Mouse (Mus musculus) ES-Bruce4 (cell line): ENCODE results near the gene Timeless. TPM values are rescaled to one million over a fixed set of nuclear protein-coding genes. Genes with fewer than 3 reads are reported as not detected.

Source experiments
- H3K27ac ChIP-seq: 2 replicates; pipeline ENCODE4 v1.5.1; 2012; ENCODE audit warnings: low read length, inconsistent platforms; ENCODE audit not compliant: insufficient read depth
- H3K27me3 ChIP-seq: 2 replicates; pipeline ENCODE4 v1.6.1; 2012; ENCODE audit warnings: mild to moderate bottlenecking, low read length, inconsistent platforms; ENCODE audit not compliant: control insufficient read depth, poor library complexity, insufficient read depth, severe bottlenecking
- H3K36me3 ChIP-seq: 2 replicates; pipeline ENCODE4 v1.6.1; 2012; ENCODE audit warnings: inconsistent platforms, mild to moderate bottlenecking, low read length, moderate library complexity; ENCODE audit not compliant: control insufficient read depth, poor library complexity, insufficient read depth, severe bottlenecking
- H3K4me1 ChIP-seq: one replicate; pipeline ENCODE4 v1.8.1; 2011; ENCODE audit warnings: low read length; ENCODE audit not compliant: control insufficient read depth, insufficient read depth
- H3K4me3 ChIP-seq: 2 replicates; pipeline ENCODE4 v1.5.1; 2011; ENCODE audit warnings: low read depth, mild to moderate bottlenecking, low read length
- H3K9ac ChIP-seq: 2 replicates; pipeline ENCODE4 v1.6.1; 2012; ENCODE audit warnings: low read depth, mild to moderate bottlenecking, inconsistent platforms; ENCODE audit not compliant: poor library complexity, severe bottlenecking
- H3K9me3 ChIP-seq: replicated peaks from 2 replicates; pipeline ENCODE4 v1.6.1; 2012; ENCODE audit warnings: mild to moderate bottlenecking, low read length, inconsistent platforms; ENCODE audit not compliant: control insufficient read depth, poor library complexity, insufficient read depth, severe bottlenecking
- CTCF ChIP-seq: IDR thresholded peaks from one replicate; pipeline ENCODE4 v1.8.1; 2011; ENCODE audit warnings: low read depth, low read length
- EP300 ChIP-seq: IDR thresholded peaks from 2 replicates; pipeline ENCODE4 v1.6.1; 2011; ENCODE audit warnings: low read depth, low read length; ENCODE audit not compliant: insufficient read depth
- POLR2A ChIP-seq: IDR thresholded peaks from one replicate; pipeline ENCODE4 v1.8.1; 2011; ENCODE audit warnings: low read length; ENCODE audit not compliant: insufficient read depth
- polyA plus RNA-seq: library from polyadenylated mRNA; stranded (reverse); fragments of >200 nt; gene quantifications from 2 replicates; pipeline ENCODE4 v1.2.4, GENCODE M21; 2011; ENCODE audit warnings: low read depth; ENCODE audit not compliant: missing spikeins, insufficient read depth, insufficient read length

Timeless gene
- polyA plus RNA-seq, 1 experiment: 64.1 TPM

GRCm38 (mm10) chr10:128232420-128232985 lies 638 bp downstream of the Timeless start:
- Histone ChIP-seq H3K9me3 (no peaks in the 10 kb centered on the region), H3K27ac (peak overlapping the region; percentile 91), H3K4me1 (no peaks in the 10 kb centered on the region), H3K36me3 (peaks cover 10% of the 10 kb centered on the region; the same call in 1 of the 2 replicates), H3K9ac (peak overlapping the region; percentile 98), H3K27me3 (no peaks in the 10 kb centered on the region), H3K4me3 (peak overlapping the region; percentile 97)
- peak; percentile 23 for TF ChIP-seq CTCF
- no peak for TF ChIP-seq EP300

GRCm38 (mm10) chr10:128236321-128236720 lies 4.5 kb downstream of the Timeless start:
- Histone ChIP-seq H3K9me3 (no peaks in the 10 kb centered on the region), H3K4me3 (no peak overlapping the region), H3K27ac (no peak overlapping the region), H3K36me3 (peaks cover 20% of the 10 kb centered on the region), H3K27me3 (no peaks in the 10 kb centered on the region), H3K4me1 (no peaks in the 10 kb centered on the region), H3K9ac (no peak overlapping the region)
- TF ChIP-seq CTCF (no peak), POLR2A (no peak)

DNA sequence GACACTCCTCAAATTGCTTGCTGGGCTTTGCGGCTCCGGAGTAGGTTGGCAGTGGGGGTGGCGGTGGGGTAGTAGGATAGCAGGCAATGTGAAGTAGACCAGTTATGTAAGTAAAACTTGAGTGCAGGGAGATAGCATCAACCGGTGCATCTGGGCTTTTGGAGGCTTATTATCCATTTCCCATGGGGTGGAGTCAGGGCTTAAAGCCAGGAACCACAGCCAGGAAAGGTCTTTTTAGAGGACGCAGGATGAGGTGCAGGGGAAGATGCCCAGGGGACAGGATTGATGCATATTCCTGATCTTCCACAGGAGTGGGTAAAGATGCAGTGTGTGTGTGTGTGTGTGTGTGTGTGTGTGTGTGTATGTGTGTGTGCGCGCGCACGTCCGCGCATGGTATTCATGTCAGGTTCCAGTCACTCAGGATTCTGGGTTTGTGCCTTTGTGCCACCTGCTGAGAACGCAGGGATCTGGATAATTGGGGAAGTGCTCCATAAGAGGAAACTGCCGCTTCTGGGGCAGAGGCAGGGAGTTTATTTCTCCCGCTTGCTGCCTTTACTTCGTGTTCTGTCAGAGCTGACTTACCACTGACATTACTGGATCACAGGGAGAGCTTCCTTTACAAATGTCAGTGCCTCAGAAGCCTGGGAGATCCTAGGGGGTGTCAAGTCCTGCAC lies 6.1 kb downstream of the Timeless start:
- H3K4me3 ChIP-seq: no peak overlapping the region
- no peaks in the 10 kb centered on the region for H3K4me1 ChIP-seq
- no peak overlapping the region for H3K9ac ChIP-seq
- TF ChIP-seq EP300 (no peak), CTCF (no peak), POLR2A (no peak)
- peaks cover 29% of the 10 kb centered on the region for H3K36me3 ChIP-seq
- H3K27ac ChIP-seq: no peak overlapping the region
- no peaks in the 10 kb centered on the region for H3K9me3 ChIP-seq
- H3K27me3 ChIP-seq: no peaks in the 10 kb centered on the region

DNA sequence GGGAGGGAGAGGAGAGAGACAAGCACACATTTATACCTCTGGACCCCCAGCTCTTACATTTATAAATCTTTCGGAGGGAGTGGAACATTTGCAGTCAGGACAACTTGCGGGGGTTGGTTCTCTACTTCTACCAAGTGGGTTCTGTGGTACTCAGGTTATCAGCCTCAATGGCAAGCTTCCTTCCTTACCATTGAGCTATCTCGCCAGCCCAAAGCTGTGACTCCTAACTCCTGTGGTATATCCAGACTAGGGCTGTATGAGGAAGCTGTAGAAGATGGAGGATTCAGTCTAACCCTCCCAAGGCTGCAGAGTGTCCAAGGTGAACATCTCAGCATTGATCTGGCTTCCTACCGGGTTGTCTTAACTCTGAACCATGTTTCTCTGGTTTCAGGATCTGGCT lies 7.3 kb downstream of the Timeless start:
- H3K36me3 ChIP-seq: peaks cover 30% of the 10 kb centered on the region

DNA sequence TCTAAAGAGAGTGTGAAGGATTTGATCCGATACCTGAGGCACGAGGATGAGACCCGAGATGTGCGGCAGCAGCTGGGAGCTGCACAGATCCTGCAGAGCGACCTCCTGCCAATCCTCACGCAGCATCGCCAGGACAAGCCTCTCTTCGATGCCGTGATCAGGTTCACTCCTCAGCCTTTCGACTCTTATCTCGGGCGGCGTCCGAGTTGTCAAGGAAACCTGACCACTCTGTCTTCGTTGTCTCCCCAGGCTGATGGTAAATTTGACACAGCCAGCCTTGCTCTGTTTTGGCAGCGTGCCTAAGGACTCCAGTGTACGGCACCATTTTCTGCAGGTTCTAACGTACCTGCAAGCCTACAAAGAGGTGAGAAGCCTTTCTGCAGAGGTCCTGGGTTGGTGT lies 8.3 kb downstream of the Timeless start:
- H3K4me3 ChIP-seq: no peak overlapping the region
- H3K36me3 ChIP-seq: peaks cover 26% of the 10 kb centered on the region
- no peak for TF ChIP-seq POLR2A
- TF ChIP-seq EP300: no peak
- TF ChIP-seq CTCF: no peak
- no peak overlapping the region for H3K9ac ChIP-seq
- no peaks in the 10 kb centered on the region for H3K9me3 ChIP-seq
- no peaks in the 10 kb centered on the region for H3K4me1 ChIP-seq
- no peaks in the 10 kb centered on the region for H3K27me3 ChIP-seq
- H3K27ac ChIP-seq: no peak overlapping the region

More for the DNA sequence above, 7.3 kb downstream of the Timeless start:
- Histone ChIP-seq H3K27ac (no peak overlapping the region), H3K9ac (no peak overlapping the region), H3K9me3 (no peaks in the 10 kb centered on the region), H3K4me3 (no peak overlapping the region), H3K4me1 (no peaks in the 10 kb centered on the region), H3K27me3 (no peaks in the 10 kb centered on the region)
- no peak for TF ChIP-seq EP300
- no peak for TF ChIP-seq POLR2A
- no peak for TF ChIP-seq CTCF

DNA sequence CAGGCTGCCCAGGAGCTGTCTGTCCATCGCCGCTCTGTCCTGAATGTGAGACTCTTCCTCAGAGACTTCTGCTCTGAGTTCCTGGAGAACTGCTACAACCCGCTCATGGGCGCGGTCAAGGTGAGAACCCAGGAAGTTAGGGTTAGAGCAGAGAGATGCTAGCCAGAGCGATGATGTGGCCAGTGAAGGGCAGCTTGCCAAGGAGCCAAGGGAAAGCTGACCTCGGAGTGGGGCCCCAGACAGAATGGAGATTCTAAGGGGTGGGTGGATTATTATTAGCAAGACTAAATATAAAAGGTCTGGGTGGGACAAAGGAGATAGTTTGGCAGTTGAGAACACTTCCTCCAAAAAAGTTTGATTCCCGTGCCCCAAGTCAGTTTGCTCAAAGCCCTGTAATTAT lies 11.4 kb downstream of the Timeless start:
- Histone ChIP-seq H3K4me3 (no peak overlapping the region), H3K27ac (no peak overlapping the region), H3K36me3 (peaks cover 37% of the 10 kb centered on the region), H3K9ac (no peak overlapping the region), H3K27me3 (no peaks in the 10 kb centered on the region), H3K9me3 (no peaks in the 10 kb centered on the region), H3K4me1 (no peaks in the 10 kb centered on the region)
- no peak for TF ChIP-seq CTCF
- TF ChIP-seq POLR2A: no peak
- no peak for TF ChIP-seq EP300
